Mouse (Mus musculus) MEL (cell line): ENCODE measurements at regions not wholly inside any gene's neighbourhood (a gene's known extent, or its start where the extent isn't known, plus 50 kb on each side); places are given as distances from the start of the nearest gene placed in this dataset.

Experiments used
- DNase-seq: peaks from one replicate; pipeline ENCODE4 v3.0.0; 2011; ENCODE audit warnings: low read depth, low spot score
- H3K27ac ChIP-seq: 2 replicates; pipeline ENCODE4 v1.5.1; 2012; ENCODE audit warnings: low read depth, mild to moderate bottlenecking, control low read depth, low read length, moderate library complexity; ENCODE audit not compliant: control insufficient read depth
- H3K27me3 ChIP-seq, 2 experiments: fragments of 150-350 bp in 1 of 2; sonication (generic) in 1 of 2; 2 replicates each; pipeline ENCODE4 v1.6.1; 2012; ENCODE audit warnings: low read length in 2 of 2, mild to moderate bottlenecking in 2 of 2, improper control_type of control experiment in 1 of 2, moderate library complexity in 1 of 2; ENCODE audit not compliant: insufficient read depth in 2 of 2, control insufficient read depth in 1 of 2
- H3K36me3 ChIP-seq, 2 experiments: 2 replicates each; pipeline ENCODE4 v1.6.1; 2012 to 2014; ENCODE audit warnings: low read length in 2 of 2, improper control_type of control experiment in 1 of 2, inconsistent platforms in 1 of 2, mild to moderate bottlenecking in 1 of 2; ENCODE audit not compliant: insufficient read depth in 2 of 2, control insufficient read depth in 1 of 2
- H3K4me1 ChIP-seq, 2 experiments: fragments of 150-350 bp in 1 of 2; sonication (generic) in 1 of 2; 2 replicates each; pipeline ENCODE4 v1.6.1; 2012; ENCODE audit warnings: low read length in 2 of 2, improper control_type of control experiment in 1 of 2, mild to moderate bottlenecking in 1 of 2; ENCODE audit not compliant: insufficient read depth in 2 of 2, control insufficient read depth in 1 of 2
- H3K4me3 ChIP-seq, 2 experiments: fragments of 150-350 bp in 1 of 2; sonication (generic) in 1 of 2; 2 replicates each; pipeline ENCODE4 v1.5.1; 2012; ENCODE audit warnings: low read depth in 2 of 2, low read length in 2 of 2, mild to moderate bottlenecking in 2 of 2, moderate library complexity in 2 of 2, control low read depth in 1 of 2, improper control_type of control experiment in 1 of 2; ENCODE audit not compliant: control insufficient read depth in 1 of 2, insufficient read depth in 1 of 2
- H3K79me2 ChIP-seq: 2 replicates; pipeline ENCODE4 v1.6.1; 2012; ENCODE audit warnings: mild to moderate bottlenecking, low read length, moderate library complexity; ENCODE audit not compliant: control insufficient read depth, poor library complexity, insufficient read depth
- H3K9ac ChIP-seq: 2 replicates; pipeline ENCODE4 v1.6.1; 2012; ENCODE audit warnings: low read depth, mild to moderate bottlenecking, control low read depth, low read length, moderate library complexity; ENCODE audit not compliant: control insufficient read depth, poor library complexity, severe bottlenecking
- H3K9me3 ChIP-seq: fragments of 150-350 bp; sonication (generic); replicated peaks from 2 replicates; pipeline ENCODE4 v1.6.1; 2012; ENCODE audit warnings: mild to moderate bottlenecking, low read length, improper control_type of control experiment, moderate library complexity; ENCODE audit not compliant: insufficient read depth
- CHD2 ChIP-seq: IDR thresholded peaks from 2 replicates; pipeline ENCODE4 v1.6.1; 2011; ENCODE audit warnings: low read length, improper control_type of control experiment
- GATA1 ChIP-seq: IDR thresholded peaks from 2 replicates; pipeline ENCODE4 v1.6.1; 2011; ENCODE audit warnings: low read depth, low read length, improper control_type of control experiment
- JUND ChIP-seq: IDR thresholded peaks from 2 replicates; pipeline ENCODE4 v1.6.1; 2011; ENCODE audit warnings: low read depth, mild to moderate bottlenecking, improper control_type of control experiment, low read length
- NELFE ChIP-seq: IDR thresholded peaks from 2 replicates; pipeline ENCODE4 v1.6.1; 2011; ENCODE audit warnings: low read depth, low read length, improper control_type of control experiment
- RAD21 ChIP-seq: IDR thresholded peaks from 2 replicates; pipeline ENCODE4 v1.6.1; 2011; ENCODE audit warnings: mild to moderate bottlenecking, low read depth, low read length, improper control_type of control experiment
- RCOR1 ChIP-seq: IDR thresholded peaks from 2 replicates; pipeline ENCODE4 v1.6.1; 2012; ENCODE audit warnings: low read depth, mild to moderate bottlenecking, inconsistent platforms, low read length, improper control_type of control experiment
- SIN3A ChIP-seq: IDR thresholded peaks from 2 replicates; pipeline ENCODE4 v1.6.1; 2012; ENCODE audit warnings: low read length, improper control_type of control experiment, inconsistent platforms
- TCF12 ChIP-seq: IDR thresholded peaks from 2 replicates; pipeline ENCODE4 v1.6.1; 2014; ENCODE audit warnings: low read depth, mild to moderate bottlenecking, inconsistent platforms, low read length, improper control_type of control experiment, moderate library complexity
- UBTF ChIP-seq: IDR thresholded peaks from 2 replicates; pipeline ENCODE4 v1.6.1; 2012; ENCODE audit warnings: low read depth, mild to moderate bottlenecking, inconsistent platforms, low read length, improper control_type of control experiment, moderate library complexity, borderline replicate concordance; ENCODE audit not compliant: insufficient read depth
- USF2 ChIP-seq, 2 experiments: IDR thresholded peaks; 2 replicates each; pipeline ENCODE4 v1.6.1; 2011 to 2012; ENCODE audit warnings: improper control_type of control experiment in 2 of 2, low read length in 2 of 2, borderline replicate concordance in 1 of 2, inconsistent platforms in 1 of 2, low read depth in 1 of 2, mild to moderate bottlenecking in 1 of 2; ENCODE audit not compliant: insufficient read depth in 1 of 2

DNA sequence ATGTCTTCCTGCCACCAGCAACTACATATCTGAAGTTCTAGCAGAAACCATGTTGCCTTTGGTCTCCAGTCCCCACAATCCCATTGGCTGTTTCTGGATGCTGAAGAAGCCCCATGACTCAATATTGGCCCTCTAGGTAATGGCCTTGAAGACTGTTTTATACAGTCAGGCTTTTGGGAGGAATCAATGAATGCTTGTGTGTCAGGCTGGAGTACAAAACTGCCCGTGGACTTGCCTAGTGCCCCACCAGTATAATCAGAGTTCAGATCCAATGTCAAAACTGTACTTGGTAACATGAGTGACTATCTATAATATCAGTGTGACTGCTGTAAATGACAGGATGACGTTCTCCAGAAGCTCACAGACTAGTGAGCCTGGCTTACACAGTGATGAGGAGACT is 63.3 kb upstream of the Myocd start:
- TF ChIP-seq UBTF, result no peak
- Histone ChIP-seq H3K9me3 (no peaks in the 10 kb centered on the region), H3K79me2 (no peaks in the 10 kb centered on the region), H3K9ac (no peak overlapping the region), H3K27me3 (no peaks in the 10 kb centered on the region), H3K36me3 (no peaks in the 10 kb centered on the region), H3K4me3 (no peak overlapping the region), H3K27ac (no peak overlapping the region), H3K4me1 (no peaks in the 10 kb centered on the region)
- no peak for DNase-seq

DNA sequence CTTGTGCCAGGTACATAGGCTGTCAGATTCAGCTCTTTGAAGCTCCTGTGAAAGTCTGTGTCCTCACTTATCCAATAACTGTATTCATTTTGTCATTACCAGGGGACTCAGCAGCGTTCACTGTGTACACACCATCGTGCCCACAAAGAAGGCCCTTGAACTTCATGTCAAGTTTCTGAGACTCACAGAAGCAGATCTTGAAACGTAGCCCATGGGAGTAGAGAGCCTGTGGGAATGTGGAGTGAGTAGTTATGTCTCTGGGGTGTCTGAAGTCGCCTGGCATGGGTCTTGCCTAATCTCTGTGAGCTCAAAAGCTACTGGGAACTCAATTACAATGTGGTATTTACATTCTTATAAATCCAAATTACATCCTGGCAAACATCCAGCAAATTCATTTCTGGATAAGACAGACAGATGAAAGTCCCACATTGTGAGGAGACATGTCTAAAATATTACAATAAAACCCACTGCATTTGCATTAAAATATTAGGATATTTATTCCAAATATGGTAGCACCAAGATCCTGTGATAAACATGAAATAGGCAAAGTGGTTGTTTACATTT is 53.2 kb upstream of the Myocd start:
- no peak overlapping the region for H3K9ac ChIP-seq
- no peak overlapping the region for H3K4me3 ChIP-seq
- H3K27ac ChIP-seq, result no peak overlapping the region
- H3K27me3 ChIP-seq, result no peaks in the 10 kb centered on the region
- no peaks in the 10 kb centered on the region for H3K4me1 ChIP-seq
- TF ChIP-seq JUND (no peak), UBTF (no peak), GATA1 (no peak), USF2 (IDR thresholded peaks at IDR 0.05; ENCODE audit: borderline replicate concordance in 1 of 2, insufficient read depth in 1 of 2, low read depth in 1 of 2, low read length in 2 of 2) (no peak), CHD2 (no peak), RCOR1 (no peak), SIN3A (no peak), RAD21 (no peak), TCF12 (no peak), NELFE (no peak)
- TF ChIP-seq, all 39 proteins: peak for 0
- Histone ChIP-seq H3K9me3 (no peaks in the 10 kb centered on the region), H3K79me2 (no peaks in the 10 kb centered on the region), H3K36me3 (no peaks in the 10 kb centered on the region)
- DNase-seq, result no peak
